Mouse (Mus musculus) CH12.LX (cell line): Measurements from ENCODE around the gene Cryzl2.

Experiments
- CHD1 ChIP-seq: IDR thresholded peaks from 2 replicates; pipeline ENCODE4 v1.6.1; 2012; ENCODE audit warnings: low read depth, low read length, improper control_type of control experiment, inconsistent platforms
- CHD2 ChIP-seq: IDR thresholded peaks from 2 replicates; pipeline ENCODE4 v1.6.1; 2011; ENCODE audit warnings: low read length, improper control_type of control experiment
- CTCF ChIP-seq, 2 experiments: IDR thresholded peaks in 1 of 2; conservative IDR thresholded peaks in 1 of 2; 2 replicates each; pipeline ENCODE4 v1.5.1; 2011 to 2012; ENCODE audit warnings: low read depth in 2 of 2, low read length in 2 of 2, improper control_type of control experiment in 1 of 2, inconsistent platforms in 1 of 2, mild to moderate bottlenecking in 1 of 2, moderate library complexity in 1 of 2
- EP300 ChIP-seq: IDR thresholded peaks from 2 replicates; pipeline ENCODE4 v1.6.1; 2011; ENCODE audit warnings: low read length, improper control_type of control experiment
- ETS1 ChIP-seq: conservative IDR thresholded peaks from 2 replicates; pipeline ENCODE4 v1.6.1; 2012; ENCODE audit warnings: low read depth, mild to moderate bottlenecking, inconsistent platforms, low read length, improper control_type of control experiment, moderate library complexity
- HCFC1 ChIP-seq: IDR thresholded peaks from 2 replicates; pipeline ENCODE4 v1.6.1; 2012; ENCODE audit warnings: low read depth, mild to moderate bottlenecking, inconsistent platforms, low read length, improper control_type of control experiment
- IRF4 ChIP-seq: IDR thresholded peaks from 2 replicates; pipeline ENCODE4 v1.6.1; 2014; ENCODE audit warnings: low read depth, mild to moderate bottlenecking, inconsistent platforms, low read length, improper control_type of control experiment
- JUND ChIP-seq: conservative IDR thresholded peaks from 2 replicates; pipeline ENCODE4 v1.6.1; 2011; ENCODE audit warnings: low read depth, low read length, improper control_type of control experiment
- MAZ ChIP-seq: IDR thresholded peaks from 2 replicates; pipeline ENCODE4 v1.6.1; 2012; ENCODE audit warnings: low read depth, mild to moderate bottlenecking, inconsistent platforms, low read length, improper control_type of control experiment, moderate library complexity
- POLR2A ChIP-seq: IDR thresholded peaks from 2 replicates; pipeline ENCODE4 v1.6.1; 2011; ENCODE audit warnings: low read depth, mild to moderate bottlenecking, improper control_type of control experiment, low read length
- RAD21 ChIP-seq: IDR thresholded peaks from 2 replicates; pipeline ENCODE4 v1.6.1; 2011; ENCODE audit warnings: low read depth, mild to moderate bottlenecking, low read length, improper control_type of control experiment, moderate library complexity
- ZKSCAN1 ChIP-seq: IDR thresholded peaks from 2 replicates; pipeline ENCODE4 v1.6.1; 2012; ENCODE audit warnings: low read depth, inconsistent platforms, low read length, improper control_type of control experiment, borderline replicate concordance
- ZNF384 ChIP-seq: IDR thresholded peaks from 2 replicates; pipeline ENCODE4 v1.6.1; 2012; ENCODE audit warnings: low read depth, low read length, improper control_type of control experiment, inconsistent platforms

DNA sequence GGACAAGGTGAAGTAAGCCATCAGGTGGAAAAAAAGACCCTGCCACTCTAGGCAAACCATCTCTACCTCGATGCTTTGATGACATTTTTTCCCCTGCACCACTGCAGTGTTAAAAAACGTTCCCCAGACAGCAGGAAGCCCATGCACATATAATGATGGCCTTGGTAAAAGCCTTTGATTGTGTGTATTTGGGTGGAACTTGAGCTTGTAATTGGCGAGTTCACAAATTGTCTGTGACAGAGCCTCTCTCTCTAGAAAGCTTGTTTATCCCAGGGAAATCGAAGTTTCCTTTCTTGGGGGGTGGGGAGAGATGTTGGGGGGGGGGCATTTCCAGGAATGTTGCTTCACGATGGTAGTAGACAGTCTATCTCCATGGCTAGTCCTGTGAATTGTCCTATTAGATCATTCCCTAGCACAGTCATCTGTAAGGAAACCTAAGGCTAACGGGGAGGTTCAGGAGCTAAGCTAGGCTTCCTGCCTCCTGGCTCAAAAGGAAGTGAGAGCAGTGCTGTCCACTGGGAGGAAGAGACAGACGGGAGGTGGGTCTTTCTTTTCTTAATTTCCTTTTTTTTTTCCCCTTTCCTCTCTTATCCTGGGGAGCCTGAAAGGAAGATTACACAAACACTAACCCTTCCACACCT is 10.1 kb upstream of the Cryzl2 start:
- TF ChIP-seq CHD2 (no peak), CTCF (conservative IDR thresholded peaks at IDR 0.05 in 1 of 2, IDR thresholded peaks at IDR 0.05 in 1 of 2; ENCODE audit: low read depth in 2 of 2, low read length in 2 of 2) (no peak), IRF4 (no peak), EP300 (no peak), ZKSCAN1 (no peak), MAZ (no peak), RAD21 (no peak), ETS1 (no peak), JUND (no peak), ZNF384 (no peak), CHD1 (no peak), HCFC1 (no peak), POLR2A (no peak)
